Mouse (Mus musculus) limb, embryonic 15.5 days (tissue): Measurements from ENCODE around the gene Rcbtb1. TPM values are rescaled to one million over a fixed set of nuclear protein-coding genes. Genes with fewer than 3 reads are reported as not detected.

ENCODE experiments used
- ATAC-seq: fragments of 200-750 bp; cut with Nextera tagmentation; 2 replicates; pipeline ENCODE4 v1.8.0; 2017; ENCODE audit warnings: low read depth, moderate TSS enrichment; ENCODE audit not compliant: insufficient number of reproducible peaks, low FRiP score, low TSS enrichment
- H3K27ac ChIP-seq: fragments of 300-500 bp; sonication (generic); 2 replicates; pipeline ENCODE4 v1.5.1; 2015; ENCODE audit warnings: moderate library complexity, mild to moderate bottlenecking, inconsistent platforms
- H3K27me3 ChIP-seq: fragments of 300-500 bp; sonication (generic); 2 replicates; pipeline ENCODE4 v1.6.1; 2015; ENCODE audit warnings: inconsistent platforms
- H3K36me3 ChIP-seq: fragments of 300-500 bp; sonication (generic); 2 replicates; pipeline ENCODE4 v1.6.1; 2015; ENCODE audit warnings: inconsistent platforms
- H3K4me1 ChIP-seq: fragments of 300-500 bp; sonication (generic); 2 replicates; pipeline ENCODE4 v1.6.1; 2015; ENCODE audit warnings: inconsistent platforms
- H3K4me2 ChIP-seq: fragments of 300-500 bp; sonication (generic); 2 replicates; pipeline ENCODE4 v1.6.1; 2015; ENCODE audit warnings: mild to moderate bottlenecking, inconsistent platforms
- H3K4me3 ChIP-seq: fragments of 300-500 bp; sonication (generic); 2 replicates; pipeline ENCODE4 v1.5.1; 2015; ENCODE audit warnings: mild to moderate bottlenecking, inconsistent platforms
- H3K9ac ChIP-seq: fragments of 300-500 bp; sonication (generic); 2 replicates; pipeline ENCODE4 v1.6.1; 2015; ENCODE audit warnings: inconsistent platforms
- H3K9me3 ChIP-seq: fragments of 300-500 bp; sonication (generic); 2 replicates; pipeline ENCODE4 v1.6.1; 2016; ENCODE audit warnings: inconsistent platforms
- WGBS: fragments of 180-500 bp; shearing (Covaris S2); methylation state at CpG from one replicate; pipeline ENCODE4 v1.1.7; 2015; 5-methylcytosine and 5-hydroxymethylcytosine counted together
- polyA plus RNA-seq: library from polyadenylated mRNA; unstranded; fragments of >200 nt; fragmentation: Nextera tagmentation; extraction: Ambion mirVana; gene quantifications from 2 replicates; pipeline ENCODE4 v1.2.1, GENCODE M21; 2015

Gene Rcbtb1
- 40.4 and 42.6 TPM in 2 replicates for polyA plus RNA-seq

GRCm38 (mm10) chr14:59200711-59201603 lies at the start of gene Rcbtb1:
Rcbtb1 (plus strand) TSS chr14:59201209.
- peak within 1 kb of the TSS; percentile 94 for H3K4me3 ChIP-seq
- H3K9me3 ChIP-seq, result no peaks in the 10 kb centered on the region
- peak within 1 kb of the TSS; percentile 96 for H3K9ac ChIP-seq
- H3K27me3 ChIP-seq, result no peaks in the 10 kb centered on the region
- peak within 1 kb of the TSS; percentile 87 for H3K4me2 ChIP-seq
- H3K36me3 ChIP-seq, result no peaks in the 10 kb centered on the region
- peak; percentile 94 for ATAC-seq
- WGBS, result under 1% methylated on average over 79 of the region's 96 CpGs
- peaks cover 23% of the 10 kb centered on the region for H3K4me1 ChIP-seq
- H3K27ac ChIP-seq, result peak within 1 kb of the TSS; percentile 95

- ATAC-seq, result no peak
These were observed 45.4 kb upstream of the Rcbtb1 start for GRCm38 (mm10) chr14:59155589-59155988.

GRCm38 (mm10) chr14:59157016-59157698 lies 43.9 kb upstream of the Rcbtb1 start:
- Histone ChIP-seq H3K4me2 (no peak overlapping the region), H3K27me3 (no peaks in the 10 kb centered on the region), H3K27ac (no peak overlapping the region), H3K36me3 (no peaks in the 10 kb centered on the region), H3K4me1 (no peaks in the 10 kb centered on the region), H3K9ac (no peak overlapping the region), H3K4me3 (no peak overlapping the region), H3K9me3 (no peaks in the 10 kb centered on the region)
- no peak for ATAC-seq
- 68% methylated on average over 3 of the region's 3 CpGs for WGBS

More at GRCm38 (mm10) chr14:59155589-59155988, 45.4 kb upstream of the Rcbtb1 start:
- Histone ChIP-seq H3K4me2 (no peak overlapping the region), H3K9me3 (no peaks in the 10 kb centered on the region), H3K9ac (no peak overlapping the region), H3K4me1 (no peaks in the 10 kb centered on the region), H3K27ac (no peak overlapping the region), H3K36me3 (no peaks in the 10 kb centered on the region), H3K27me3 (no peaks in the 10 kb centered on the region), H3K4me3 (no peak overlapping the region)
- 77% methylated on average over 2 of the region's 2 CpGs for WGBS

GRCm38 (mm10) chr14:59178649-59179048 lies 22.4 kb upstream of the Rcbtb1 start, which contains the start of gene Gm5142:
Gm5142 (minus strand) TSS chr14:59178749.
- Histone ChIP-seq H3K36me3 (no peaks in the 10 kb centered on the region), H3K4me2 (no peak within 1 kb of the TSS), H3K9ac (no peak within 1 kb of the TSS), H3K9me3 (no peaks in the 10 kb centered on the region), H3K4me1 (no peaks in the 10 kb centered on the region), H3K27ac (no peak within 1 kb of the TSS), H3K4me3 (no peak within 1 kb of the TSS), H3K27me3 (no peaks in the 10 kb centered on the region)
- 84% methylated on average over 3 of the region's 3 CpGs for WGBS
- no peak for ATAC-seq

- H3K36me3 ChIP-seq, result no peaks in the 10 kb centered on the region
- H3K9me3 ChIP-seq, result no peaks in the 10 kb centered on the region
- H3K4me2 ChIP-seq, result no peak overlapping the region
- no peaks in the 10 kb centered on the region for H3K27me3 ChIP-seq
- no peak overlapping the region for H3K27ac ChIP-seq
- no peaks in the 10 kb centered on the region for H3K4me1 ChIP-seq
- ATAC-seq, result no peak
- no peak overlapping the region for H3K4me3 ChIP-seq
- 80% methylated on average over 2 of the region's 2 CpGs for WGBS
- H3K9ac ChIP-seq, result no peak overlapping the region
These were observed 18.3 kb upstream of the Rcbtb1 start for GRCm38 (mm10) chr14:59182732-59183131.

- H3K9me3 ChIP-seq, result no peaks in the 10 kb centered on the region
- no peak overlapping the region for H3K9ac ChIP-seq
- no peak overlapping the region for H3K4me2 ChIP-seq
- H3K27me3 ChIP-seq, result no peaks in the 10 kb centered on the region
- no peaks in the 10 kb centered on the region for H3K4me1 ChIP-seq
- ATAC-seq, result no peak
- no peak overlapping the region for H3K27ac ChIP-seq
- H3K4me3 ChIP-seq, result no peak overlapping the region
- no peaks in the 10 kb centered on the region for H3K36me3 ChIP-seq
These were observed 15.5 kb upstream of the Rcbtb1 start for GRCm38 (mm10) chr14:59185514-59185913.

- Histone ChIP-seq H3K4me3 (no peak overlapping the region), H3K4me1 (no peaks in the 10 kb centered on the region), H3K9ac (no peak overlapping the region), H3K4me2 (no peak overlapping the region), H3K27me3 (no peaks in the 10 kb centered on the region), H3K27ac (no peak overlapping the region), H3K9me3 (no peaks in the 10 kb centered on the region), H3K36me3 (no peaks in the 10 kb centered on the region)
- 88% methylated on average over 2 of the region's 2 CpGs for WGBS
- ATAC-seq, result no peak
These were observed 14.9 kb upstream of the Rcbtb1 start for GRCm38 (mm10) chr14:59186121-59186520.

- peak overlapping the region; percentile 94 for H3K4me3 ChIP-seq
- under 1% methylated on average over 21 of the region's 21 CpGs for WGBS
- H3K4me2 ChIP-seq, result peak overlapping the region; percentile 87
- H3K36me3 ChIP-seq, result no peaks in the 10 kb centered on the region
- H3K27ac ChIP-seq, result peak overlapping the region; percentile 95
- peaks cover 26% of the 10 kb centered on the region for H3K4me1 ChIP-seq
- H3K9ac ChIP-seq, result peak overlapping the region; percentile 96
- no peaks in the 10 kb centered on the region for H3K9me3 ChIP-seq
- no peaks in the 10 kb centered on the region for H3K27me3 ChIP-seq
- no peak for ATAC-seq
These were observed 701 bp downstream of the Rcbtb1 start for GRCm38 (mm10) chr14:59201604-59202215.

GRCm38 (mm10) chr14:59205461-59205860 lies 4.5 kb downstream of the Rcbtb1 start:
- Histone ChIP-seq H3K9ac (no peak overlapping the region), H3K36me3 (0 out of 2 replicates have a peak, but pooled peaks cover 4% of the 10 kb centered on the region), H3K27ac (no peak overlapping the region), H3K9me3 (no peaks in the 10 kb centered on the region), H3K4me2 (no peak overlapping the region), H3K27me3 (no peaks in the 10 kb centered on the region), H3K4me3 (no peak overlapping the region), H3K4me1 (peaks cover 28% of the 10 kb centered on the region)
- ATAC-seq, result no peak
- 34% methylated on average over 7 of the region's 7 CpGs for WGBS

GRCm38 (mm10) chr14:59205976-59206583 lies 5.1 kb downstream of the Rcbtb1 start:
- H3K9me3 ChIP-seq, result no peaks in the 10 kb centered on the region
- peaks cover 25% of the 10 kb centered on the region for H3K4me1 ChIP-seq
- ATAC-seq, result no peak
- WGBS, result 69% methylated on average over 10 of the region's 10 CpGs
- H3K27me3 ChIP-seq, result no peaks in the 10 kb centered on the region
- H3K4me3 ChIP-seq, result no peak overlapping the region
- H3K27ac ChIP-seq, result no peak overlapping the region
- H3K9ac ChIP-seq, result no peak overlapping the region
- no peak overlapping the region for H3K4me2 ChIP-seq
- 0 out of 2 replicates have a peak, but pooled peaks cover 7% of the 10 kb centered on the region for H3K36me3 ChIP-seq

GRCm38 (mm10) chr14:59209003-59209402 lies 8.0 kb downstream of the Rcbtb1 start:
- Histone ChIP-seq H3K36me3 (peaks cover 16% of the 10 kb centered on the region; the same call in 1 of the 2 replicates), H3K4me3 (no peak overlapping the region), H3K9me3 (no peaks in the 10 kb centered on the region), H3K4me2 (no peak overlapping the region), H3K27ac (no peak overlapping the region), H3K4me1 (peaks cover 17% of the 10 kb centered on the region), H3K27me3 (no peaks in the 10 kb centered on the region), H3K9ac (no peak overlapping the region)
- WGBS, result 77% methylated on average over 7 of the region's 7 CpGs
- no peak for ATAC-seq
